Mouse (Mus musculus) forebrain, embryonic 15.5 days (tissue): ENCODE results near the gene Ffar3. TPM values are rescaled to one million over a fixed set of nuclear protein-coding genes. Genes with fewer than 3 reads are reported as not detected.

Source experiments
- ATAC-seq: fragments of 200-750 bp; cut with Nextera tagmentation; replicated peaks from 2 replicates; pipeline ENCODE4 v1.8.0; 2017; ENCODE audit warnings: mild to moderate bottlenecking, moderate TSS enrichment, moderate library complexity
- H3K27ac ChIP-seq: fragments of 300-500 bp; sonication (generic); replicated peaks from 2 replicates; pipeline ENCODE4 v1.5.1; 2015; ENCODE audit warnings: mild to moderate bottlenecking, inconsistent platforms
- H3K27me3 ChIP-seq: fragments of 300-500 bp; sonication (generic); 2 replicates; pipeline ENCODE4 v1.6.1; 2015; ENCODE audit warnings: inconsistent platforms
- H3K36me3 ChIP-seq: fragments of 300-500 bp; sonication (generic); 2 replicates; pipeline ENCODE4 v1.6.1; 2015; ENCODE audit warnings: mild to moderate bottlenecking, inconsistent platforms
- H3K4me1 ChIP-seq: fragments of 300-500 bp; sonication (generic); 2 replicates; pipeline ENCODE4 v1.6.1; 2015; ENCODE audit warnings: inconsistent platforms
- H3K4me2 ChIP-seq: fragments of 300-500 bp; sonication (generic); replicated peaks from 2 replicates; pipeline ENCODE4 v1.6.1; 2015; ENCODE audit warnings: mild to moderate bottlenecking, inconsistent platforms
- H3K4me3 ChIP-seq: fragments of 300-500 bp; sonication (generic); 2 replicates; pipeline ENCODE4 v1.5.1; 2015; ENCODE audit warnings: mild to moderate bottlenecking, inconsistent platforms
- H3K9ac ChIP-seq: fragments of 300-500 bp; sonication (generic); replicated peaks from 2 replicates; pipeline ENCODE4 v1.6.1; 2015; ENCODE audit warnings: mild to moderate bottlenecking, inconsistent platforms
- H3K9me3 ChIP-seq: fragments of 300-500 bp; sonication (generic); 2 replicates; pipeline ENCODE4 v1.6.1; 2016; ENCODE audit warnings: inconsistent platforms
- WGBS: fragments of 180-500 bp; shearing (Covaris S2); methylation state at CpG from one replicate; pipeline ENCODE4 v1.1.7; 2015; ENCODE audit warnings: mixed read lengths; 5-methylcytosine and 5-hydroxymethylcytosine counted together
- polyA plus RNA-seq: library from polyadenylated mRNA; unstranded; fragments of >200 nt; fragmentation: Nextera tagmentation; extraction: Ambion mirVana; gene quantifications from 2 replicates; pipeline ENCODE4 v1.2.1, GENCODE M21; 2015

Gene Ffar3
- polyA plus RNA-seq, 1 experiment from 2014 or later, result not detected

DNA sequence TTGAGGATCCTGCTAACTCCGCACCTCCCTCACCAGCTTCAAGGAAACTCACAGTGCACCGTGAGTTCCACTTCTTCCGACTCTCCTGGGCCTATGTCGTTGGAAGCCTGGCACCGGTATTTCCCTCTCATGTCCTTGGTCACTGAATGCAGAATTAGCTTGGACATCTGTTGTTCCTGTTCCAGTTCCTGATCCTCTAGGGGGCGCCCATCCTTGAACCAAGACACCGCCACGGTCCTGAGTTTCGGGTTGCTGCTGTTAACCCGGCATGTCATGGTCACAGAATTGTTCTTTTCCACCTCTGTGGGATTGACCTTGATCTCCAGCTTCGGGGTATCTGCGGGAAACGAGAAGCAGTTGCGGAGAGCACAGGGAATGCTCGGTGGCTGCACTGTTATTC lies 17.1 kb upstream of the Ffar3 start:
- Histone ChIP-seq H3K27me3 (no peaks in the 10 kb centered on the region), H3K9me3 (no peaks in the 10 kb centered on the region), H3K4me1 (no peaks in the 10 kb centered on the region), H3K27ac (no peak overlapping the region), H3K36me3 (no peaks in the 10 kb centered on the region), H3K9ac (no peak overlapping the region), H3K4me2 (no peak overlapping the region), H3K4me3 (no peak overlapping the region)
- ATAC-seq, result no peak
- WGBS, result 27% methylated on average over 15 of the region's 15 CpGs

DNA sequence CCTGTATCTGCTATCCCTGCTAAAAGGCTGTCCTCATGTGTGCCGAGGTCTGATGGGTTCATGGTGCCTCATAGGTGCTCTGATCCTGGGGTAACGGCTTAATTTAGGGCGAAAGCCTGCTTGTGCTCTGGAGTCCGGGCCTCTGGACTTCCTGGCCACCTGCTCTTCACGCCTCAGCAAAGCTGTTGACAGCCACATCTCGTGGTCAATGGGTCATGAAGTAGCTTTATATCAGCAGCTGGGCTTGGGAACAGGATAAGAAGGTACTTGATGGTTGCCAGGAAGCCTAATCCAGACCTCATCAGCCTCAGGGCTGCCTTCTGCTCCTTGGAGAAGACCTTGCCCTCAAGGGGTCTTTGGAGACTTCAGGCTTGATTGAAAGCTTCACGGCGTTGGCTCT lies 7.4 kb upstream of the Ffar3 start:
- H3K9ac ChIP-seq, result no peak overlapping the region
- WGBS, result 72% methylated on average over 8 of the region's 8 CpGs

DNA sequence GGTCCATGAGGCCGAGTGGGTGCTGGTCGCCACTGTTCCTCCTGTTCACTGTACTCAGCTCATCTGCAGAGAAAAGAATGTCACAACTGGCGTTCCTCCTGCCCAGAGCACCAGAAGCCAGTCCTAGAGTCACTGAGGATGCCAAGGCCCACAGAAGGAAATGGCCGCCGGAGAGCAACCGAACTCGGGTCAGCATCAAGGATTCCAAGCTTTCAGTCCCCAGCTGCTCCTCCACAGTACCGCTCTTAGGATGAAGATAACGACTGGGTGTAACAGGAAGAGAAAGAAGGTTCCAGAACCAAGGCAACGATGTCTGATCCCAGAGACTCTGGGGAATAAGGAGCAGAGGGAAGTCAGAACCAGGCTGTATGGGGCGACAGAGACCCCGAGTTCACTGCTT lies 5.5 kb upstream of the Ffar3 start, which contains the start of gene Ffar1:
Gene Ffar1 (minus strand): TSS at position 101 of the 400 bp plus-strand sequence.
- 84% methylated on average over 12 of the region's 12 CpGs for WGBS
- ATAC-seq, result no peak
- Histone ChIP-seq H3K27ac (no peak within 1 kb of the TSS), H3K9ac (no peak within 1 kb of the TSS), H3K9me3 (no peaks in the 10 kb centered on the region), H3K27me3 (no peaks in the 10 kb centered on the region), H3K4me2 (no peak within 1 kb of the TSS), H3K4me3 (no peak within 1 kb of the TSS), H3K4me1 (no peaks in the 10 kb centered on the region), H3K36me3 (no peaks in the 10 kb centered on the region)

More for the DNA sequence above, 7.4 kb upstream of the Ffar3 start:
- Histone ChIP-seq H3K27ac (no peak overlapping the region), H3K4me2 (no peak overlapping the region), H3K4me3 (no peak overlapping the region), H3K27me3 (no peaks in the 10 kb centered on the region), H3K36me3 (no peaks in the 10 kb centered on the region), H3K4me1 (no peaks in the 10 kb centered on the region), H3K9me3 (no peaks in the 10 kb centered on the region)
- no peak for ATAC-seq

DNA sequence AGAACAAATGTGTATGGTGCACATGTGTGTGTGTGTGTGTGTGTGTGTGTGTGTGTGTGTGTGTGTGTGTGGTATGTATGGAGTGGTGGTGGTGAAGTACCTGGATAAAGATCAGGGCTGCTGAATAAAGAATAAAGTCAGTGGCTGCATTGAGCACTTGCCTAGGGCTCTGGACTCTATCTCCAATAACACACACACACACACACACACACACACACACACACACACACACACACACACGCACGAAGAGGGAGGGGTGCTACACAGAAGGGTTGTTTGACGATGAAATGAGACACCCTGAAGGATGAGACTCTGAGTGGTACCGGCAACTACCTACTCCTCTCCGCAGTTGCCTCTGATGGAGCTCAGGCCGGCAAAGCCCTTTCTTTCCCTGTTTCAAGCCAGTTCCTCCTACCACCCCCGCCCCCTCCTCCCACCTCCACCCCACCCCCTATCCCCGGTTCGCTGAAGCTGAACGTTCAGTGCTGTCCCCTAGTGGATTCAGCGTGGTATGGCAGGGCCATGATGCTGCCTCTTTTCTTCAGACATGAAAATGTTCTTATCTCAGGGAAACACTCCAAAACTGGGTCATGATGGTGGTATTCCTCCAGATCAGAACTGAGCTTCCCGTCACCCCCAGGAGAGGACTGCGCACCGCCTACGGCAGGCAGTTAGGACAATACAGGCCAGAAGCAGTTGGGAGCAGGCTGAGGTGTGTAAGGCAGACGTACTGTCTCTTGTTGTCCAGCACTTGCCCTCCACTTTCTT lies 3.8 kb upstream of the Ffar3 start:
- peak overlapping the region; percentile 33; the same call in 1 of the 2 replicates for H3K9ac ChIP-seq

DNA sequence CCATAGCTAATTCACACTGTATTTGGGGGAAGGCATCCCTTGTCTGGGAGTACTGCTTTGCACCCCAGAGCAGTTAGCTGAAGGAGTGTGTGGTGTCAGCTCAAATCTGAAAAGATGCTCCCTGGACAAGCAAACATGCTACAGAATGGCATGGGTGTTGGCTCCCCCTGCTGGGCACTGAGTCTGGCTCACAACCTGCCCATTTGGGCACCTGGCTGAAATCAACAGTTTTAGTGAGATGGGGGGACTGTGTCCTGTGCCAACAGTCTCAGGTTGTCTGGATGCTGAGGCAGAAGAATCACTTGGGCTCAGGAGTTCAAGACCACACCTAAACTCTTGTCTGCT lies 3.3 kb upstream of the Ffar3 start:
- Histone ChIP-seq H3K27ac (no peak overlapping the region), H3K9me3 (no peaks in the 10 kb centered on the region), H3K4me3 (no peak overlapping the region), H3K4me1 (no peaks in the 10 kb centered on the region), H3K9ac (no peak overlapping the region), H3K4me2 (no peak overlapping the region), H3K27me3 (no peaks in the 10 kb centered on the region), H3K36me3 (no peaks in the 10 kb centered on the region)
- peak; percentile 50; the same call in 1 of the 2 replicates for ATAC-seq

More for the DNA sequence above, 3.8 kb upstream of the Ffar3 start:
- H3K27me3 ChIP-seq, result no peaks in the 10 kb centered on the region
- H3K27ac ChIP-seq, result no peak overlapping the region
- H3K4me1 ChIP-seq, result no peaks in the 10 kb centered on the region
- WGBS, result 9% methylated on average over 14 of the region's 16 CpGs
- H3K4me3 ChIP-seq, result peak overlapping the region; percentile 30
- peak; percentile 80 for ATAC-seq
- H3K4me2 ChIP-seq, result peak overlapping the region; percentile 38
- H3K9me3 ChIP-seq, result no peaks in the 10 kb centered on the region
- H3K36me3 ChIP-seq, result no peaks in the 10 kb centered on the region

DNA sequence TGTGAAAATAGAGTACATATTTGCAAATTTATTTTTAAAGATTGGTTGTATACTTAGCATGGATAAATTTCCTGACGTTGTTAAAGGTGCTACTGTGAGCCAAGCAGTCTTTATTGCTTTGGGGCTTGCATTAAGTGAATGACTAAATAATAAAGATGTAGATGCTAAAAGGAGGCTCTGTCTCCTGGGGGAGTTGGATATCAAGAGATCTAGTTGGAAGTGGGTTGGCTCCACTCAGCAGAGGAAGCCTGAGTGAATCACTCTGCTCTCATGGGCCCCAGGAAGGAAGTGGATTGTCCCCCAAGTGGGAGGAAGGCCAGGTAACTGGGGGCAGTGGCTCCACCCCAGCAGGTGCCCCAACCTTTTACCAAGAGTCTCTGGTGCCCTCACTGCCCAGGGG lies 1.8 kb upstream of the Ffar3 start:
- H3K4me2 ChIP-seq, result no peak overlapping the region

DNA sequence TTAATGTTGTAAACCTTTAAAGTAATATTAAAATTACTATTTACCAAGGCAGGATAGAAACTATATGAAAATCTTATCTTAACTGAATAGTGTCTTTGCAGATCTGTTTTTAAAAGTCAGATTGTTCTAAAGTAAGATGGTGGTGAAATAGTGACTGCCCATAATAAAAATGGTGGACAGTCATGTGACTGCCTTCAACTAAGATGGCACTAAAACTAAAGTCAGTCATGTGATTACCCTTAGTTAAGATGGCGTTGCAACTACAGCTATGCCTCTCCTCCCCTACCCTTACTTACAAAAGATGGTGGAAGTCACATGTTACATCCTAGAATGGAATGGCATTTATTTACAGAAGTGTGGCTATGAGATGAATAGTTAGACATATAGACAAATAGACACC lies 4.6 kb downstream of the Ffar3 start:
- no peak overlapping the region for H3K27ac ChIP-seq
- no peaks in the 10 kb centered on the region for H3K4me1 ChIP-seq
- H3K36me3 ChIP-seq, result no peaks in the 10 kb centered on the region
- H3K27me3 ChIP-seq, result no peaks in the 10 kb centered on the region
- H3K9me3 ChIP-seq, result no peaks in the 10 kb centered on the region
- 79% methylated on average over 1 of the region's 1 CpGs for WGBS
- H3K4me2 ChIP-seq, result no peak overlapping the region
- no peak overlapping the region for H3K9ac ChIP-seq
- H3K4me3 ChIP-seq, result no peak overlapping the region
- ATAC-seq, result no peak

More for the DNA sequence above, 1.8 kb upstream of the Ffar3 start:
- no peak for ATAC-seq
- no peaks in the 10 kb centered on the region for H3K36me3 ChIP-seq
- no peaks in the 10 kb centered on the region for H3K27me3 ChIP-seq
- 72% methylated on average over 1 of the region's 1 CpGs for WGBS
- no peaks in the 10 kb centered on the region for H3K9me3 ChIP-seq
- no peaks in the 10 kb centered on the region for H3K4me1 ChIP-seq
- no peak overlapping the region for H3K9ac ChIP-seq
- H3K4me3 ChIP-seq, result no peak overlapping the region
- no peak overlapping the region for H3K27ac ChIP-seq

DNA sequence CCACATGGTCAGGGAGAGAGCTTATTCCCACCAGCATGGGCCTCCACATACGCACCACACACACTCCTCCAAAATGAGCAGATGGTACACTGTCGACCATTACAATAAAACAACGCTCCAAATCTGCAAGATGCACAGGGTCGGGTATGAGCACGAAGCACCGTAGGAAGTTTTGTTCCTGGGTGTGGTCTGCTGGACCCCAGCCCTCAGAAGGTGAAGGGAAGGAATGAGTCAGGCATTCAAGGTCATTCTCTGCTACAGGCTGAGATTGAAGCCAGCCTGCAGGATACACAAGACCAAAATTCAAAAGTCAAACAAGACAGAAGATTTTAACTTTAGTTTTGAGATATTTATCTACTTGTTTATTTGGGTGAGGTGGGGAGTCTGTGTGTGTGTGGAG lies 8.0 kb downstream of the Ffar3 start:
- no peak for ATAC-seq

DNA sequence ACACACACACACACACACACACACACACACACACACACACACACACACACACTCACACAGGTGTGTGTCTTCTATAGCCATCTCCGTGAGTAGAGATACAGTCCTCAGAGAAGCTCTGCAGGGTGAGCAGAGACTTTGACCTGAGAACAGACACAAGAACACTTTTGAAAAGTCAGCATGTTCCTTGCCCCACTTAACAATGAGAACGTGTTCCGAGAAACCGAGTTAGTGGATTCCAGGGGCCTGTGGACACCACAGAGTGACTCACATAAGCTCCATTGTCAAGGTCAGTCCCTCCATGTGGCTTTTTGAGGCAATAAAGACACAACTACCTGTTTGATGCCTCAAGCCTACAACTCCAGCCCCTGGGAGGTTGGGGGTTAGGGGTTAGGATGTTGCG lies 8.6 kb downstream of the Ffar3 start:
- H3K9ac ChIP-seq, result no peak overlapping the region
- H3K4me2 ChIP-seq, result no peak overlapping the region
- no peaks in the 10 kb centered on the region for H3K36me3 ChIP-seq
- no peak overlapping the region for H3K27ac ChIP-seq
- no peaks in the 10 kb centered on the region; the same call in 1 of the 2 replicates for H3K4me1 ChIP-seq
- 77% methylated on average over 5 of the region's 5 CpGs for WGBS
- no peak for ATAC-seq
- no peaks in the 10 kb centered on the region for H3K27me3 ChIP-seq
- H3K9me3 ChIP-seq, result no peaks in the 10 kb centered on the region
- H3K4me3 ChIP-seq, result no peak overlapping the region

More for the DNA sequence above, 8.0 kb downstream of the Ffar3 start:
- WGBS, result 76% methylated on average over 6 of the region's 6 CpGs
- Histone ChIP-seq H3K4me1 (no peaks in the 10 kb centered on the region; the same call in 1 of the 2 replicates), H3K9me3 (no peaks in the 10 kb centered on the region), H3K27me3 (no peaks in the 10 kb centered on the region), H3K4me3 (no peak overlapping the region), H3K4me2 (no peak overlapping the region), H3K36me3 (no peaks in the 10 kb centered on the region), H3K27ac (no peak overlapping the region), H3K9ac (no peak overlapping the region)

DNA sequence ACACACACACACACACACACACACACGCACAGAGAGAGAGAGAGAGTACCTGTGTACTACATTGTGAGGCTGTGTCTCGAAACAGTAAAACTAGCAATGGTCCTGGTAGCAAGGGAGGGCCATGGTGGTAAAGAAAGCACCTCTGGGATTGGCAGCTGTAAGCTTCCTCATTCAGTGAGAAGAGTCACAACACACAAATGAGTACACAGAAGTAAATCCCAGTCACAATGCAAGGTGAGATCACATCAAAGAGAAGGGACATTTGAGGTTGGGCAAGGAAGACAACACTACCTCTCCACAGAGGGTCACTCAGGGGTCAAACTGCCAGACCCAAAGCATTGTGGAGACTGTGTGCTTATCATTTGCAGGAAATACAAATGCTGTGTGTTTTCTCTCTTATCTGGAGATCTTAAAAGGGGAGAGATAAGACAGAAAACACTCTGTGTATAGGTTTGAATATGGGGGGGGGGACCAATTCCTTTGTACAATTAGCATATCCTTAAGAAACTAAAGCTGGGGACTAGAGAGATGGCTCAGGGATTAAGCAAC lies 9.4 kb downstream of the Ffar3 start:
- 88% methylated on average over 2 of the region's 2 CpGs for whole genome bisulfite sequencing
- H3K4me1 ChIP-seq, result no peaks in the 10 kb centered on the region; the same call in 1 of the 2 replicates
- no peaks in the 10 kb centered on the region for H3K36me3 ChIP-seq
- no peaks in the 10 kb centered on the region for H3K9me3 ChIP-seq
- no peak overlapping the region for H3K9ac ChIP-seq
- H3K27ac ChIP-seq, result no peak overlapping the region
- no peak for ATAC-seq
- no peak overlapping the region for H3K4me2 ChIP-seq
- H3K27me3 ChIP-seq, result no peaks in the 10 kb centered on the region
- H3K4me3 ChIP-seq, result no peak overlapping the region

DNA sequence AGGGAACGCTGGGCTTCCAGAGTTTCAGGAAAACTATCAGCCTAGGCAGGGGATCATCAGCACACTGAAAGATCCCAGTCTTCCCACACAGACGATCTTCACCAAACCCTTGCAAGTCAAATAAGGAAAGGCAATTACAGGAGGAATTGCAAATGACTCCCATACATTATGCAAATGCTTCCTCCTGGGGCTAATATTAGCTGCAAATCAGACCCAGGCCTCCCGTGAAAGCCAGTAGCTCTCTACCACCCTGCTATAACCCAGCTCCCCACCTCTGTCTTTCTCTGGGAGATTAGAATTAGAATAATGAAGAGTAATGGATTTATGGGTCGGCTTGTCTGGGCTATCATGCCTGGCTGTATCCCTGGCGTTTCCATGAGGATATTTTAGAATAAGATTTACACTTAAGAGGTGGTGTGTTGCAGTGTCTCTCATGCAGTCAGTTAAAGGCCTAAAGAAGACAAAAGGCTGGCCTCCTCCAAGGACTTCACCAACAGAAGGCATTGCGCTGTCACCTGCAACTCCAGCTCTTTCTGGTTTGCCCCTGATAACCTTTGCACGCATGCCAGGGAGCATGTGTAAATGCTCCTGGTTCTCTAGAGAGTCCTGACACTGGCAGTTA lies 11.2 kb downstream of the Ffar3 start:
- H3K4me1 ChIP-seq, result no peaks in the 10 kb centered on the region; the same call in 1 of the 2 replicates
- H3K27ac ChIP-seq, result peak overlapping the region; percentile 57; the same call in 1 of the 2 replicates
- whole genome bisulfite sequencing, result 41% methylated on average over 7 of the region's 7 CpGs

DNA sequence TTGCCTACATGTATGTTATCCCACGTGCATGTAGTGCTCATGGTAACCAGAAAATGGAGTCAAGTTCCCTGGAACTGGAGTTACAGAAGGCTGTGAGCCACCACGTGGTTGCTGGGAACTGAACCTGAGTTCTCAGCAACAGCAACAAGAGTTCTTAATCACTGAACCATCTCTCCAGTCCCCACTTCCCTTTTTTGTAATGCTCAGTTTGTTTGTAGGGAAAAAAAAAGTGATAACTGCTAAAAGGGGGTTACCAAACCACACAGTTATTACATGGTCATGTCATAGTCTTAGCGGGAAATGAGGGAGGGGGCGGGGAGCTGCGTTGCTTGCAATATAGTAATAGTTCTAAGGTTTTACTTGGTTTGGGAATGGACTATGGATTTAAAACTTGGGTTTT lies 13.9 kb downstream of the Ffar3 start:
- Histone ChIP-seq H3K4me1 (no peaks in the 10 kb centered on the region; the same call in 1 of the 2 replicates), H3K4me3 (no peak overlapping the region), H3K4me2 (no peak overlapping the region), H3K9ac (no peak overlapping the region), H3K36me3 (no peaks in the 10 kb centered on the region), H3K27me3 (no peaks in the 10 kb centered on the region), H3K27ac (no peak overlapping the region), H3K9me3 (no peaks in the 10 kb centered on the region)
- WGBS, result 80% methylated on average over 5 of the region's 5 CpGs
- ATAC-seq, result no peak

More for the DNA sequence above, 11.2 kb downstream of the Ffar3 start:
- Histone ChIP-seq H3K9me3 (no peaks in the 10 kb centered on the region), H3K27me3 (no peaks in the 10 kb centered on the region), H3K4me2 (no peak overlapping the region), H3K9ac (no peak overlapping the region), H3K36me3 (no peaks in the 10 kb centered on the region), H3K4me3 (no peak overlapping the region)
- ATAC-seq, result no peak
